Mouse (Mus musculus) gastrocnemius, adult 18-20 months (tissue): Measurements from ENCODE around the gene Prickle2. TPM values are rescaled to one million over a fixed set of nuclear protein-coding genes. Genes with fewer than 3 reads are reported as not detected.

ENCODE experiments used
- DNase-seq: peaks from one replicate; pipeline ENCODE4 v3.0.0; 2021; ENCODE audit warnings: low spot score
- total RNA-seq, 2 experiments: library from RNA; stranded (reverse); gene quantifications; 2 replicates each; pipeline ENCODE4 v1.2.3; 2021

The Prickle2 gene
- total RNA-seq, 2 experiments from 2014 or later = 1.1 to 1.6 TPM

DNA sequence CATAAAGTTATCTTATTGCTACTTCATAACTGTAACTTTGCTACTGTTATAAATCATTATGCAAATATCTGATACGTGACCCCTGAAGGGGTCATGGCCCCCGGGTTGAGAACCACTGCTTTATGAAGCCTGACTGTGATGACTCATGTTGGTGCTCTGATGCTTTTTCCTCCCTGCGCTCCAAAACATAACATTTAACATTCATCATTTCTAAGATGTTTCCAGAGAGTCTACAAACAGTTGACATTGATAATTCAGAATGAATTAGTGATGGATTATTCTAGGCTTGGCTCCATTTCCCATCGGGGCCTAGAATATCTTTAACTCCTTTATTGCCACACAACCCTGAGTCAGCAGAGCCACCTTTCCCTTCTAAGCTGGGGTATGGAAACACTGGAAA lies 247.9 kb downstream of the Prickle2 start:
- DNase-seq = no peak

DNA sequence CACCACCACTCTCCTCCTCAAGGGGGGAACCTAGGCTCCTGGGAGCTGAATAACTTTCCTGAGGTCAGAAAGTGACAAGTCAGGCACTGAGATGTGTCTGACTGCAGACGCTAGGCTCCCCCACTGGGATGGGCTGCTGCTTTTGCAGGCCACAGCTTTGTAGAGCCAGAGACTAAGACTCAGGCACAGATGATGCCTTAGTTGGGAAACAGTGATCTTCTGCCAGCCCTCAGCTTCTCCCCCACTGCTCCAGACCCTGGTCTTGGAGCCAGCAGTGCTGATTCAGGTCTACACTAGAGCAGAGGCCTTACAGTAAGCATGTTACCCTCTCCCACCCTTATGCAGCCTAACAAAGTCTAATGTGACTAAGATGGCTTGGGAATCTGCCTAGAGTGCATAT lies 254.5 kb downstream of the Prickle2 start:
- DNase-seq = no peak

DNA sequence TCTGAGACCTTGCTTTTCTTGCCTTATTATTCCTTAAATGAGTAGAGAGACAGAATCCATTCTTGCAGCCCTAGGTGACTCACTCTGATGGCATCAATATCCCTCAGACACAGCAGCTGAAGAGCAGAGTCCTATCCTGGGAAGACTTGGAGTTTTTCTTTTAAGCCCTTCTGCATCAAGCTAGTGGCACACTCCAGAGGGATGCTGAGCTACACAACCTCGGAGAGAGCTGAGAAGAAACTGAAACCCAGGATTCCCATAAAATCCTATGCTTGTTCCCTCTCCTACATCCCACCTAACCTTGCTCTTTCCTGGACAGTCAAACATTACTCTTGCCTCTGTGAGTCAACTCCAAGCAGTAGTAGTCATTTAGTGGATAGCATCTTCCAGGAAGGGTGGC lies 256.0 kb downstream of the Prickle2 start:
- no peak for DNase-seq

DNA sequence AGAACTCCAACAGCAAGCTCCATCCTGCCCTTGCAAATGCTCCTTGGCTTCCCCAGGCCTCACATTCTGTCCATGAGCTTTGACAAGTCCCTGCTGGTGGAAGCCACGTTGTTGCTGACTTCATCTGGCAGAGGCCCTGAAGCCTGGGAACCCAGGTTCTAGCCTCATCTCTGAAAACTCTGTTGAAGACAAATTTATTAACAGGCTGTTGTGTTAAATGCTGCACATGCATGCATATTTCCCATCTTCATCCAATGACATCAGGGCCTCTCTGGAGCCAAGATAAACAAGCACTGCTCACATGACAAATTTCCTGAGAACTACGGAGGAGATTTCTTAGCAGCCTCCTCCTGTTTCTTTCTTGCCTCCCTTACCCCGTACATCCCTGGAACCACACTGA lies 259.3 kb downstream of the Prickle2 start:
- DNase-seq = peak; percentile 31

DNA sequence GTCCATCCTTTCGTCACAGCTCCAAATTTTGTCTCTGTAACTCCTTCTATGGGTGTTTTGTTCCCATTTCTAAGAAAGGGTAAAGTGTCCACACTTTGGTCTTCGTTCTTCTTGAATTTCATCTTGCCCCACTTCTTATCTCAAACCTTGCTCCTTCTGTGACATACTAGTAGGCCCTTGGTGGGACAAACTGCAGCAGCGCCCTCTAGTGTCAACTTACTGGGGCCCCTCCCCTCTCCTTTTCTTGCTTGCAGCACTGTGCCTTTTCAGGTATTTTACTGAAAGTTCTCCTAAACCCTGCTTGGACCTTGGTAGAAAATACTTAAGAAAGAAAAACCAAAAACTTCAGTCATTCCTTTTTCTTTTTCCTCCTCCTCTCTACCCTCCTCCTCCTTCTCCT lies 264.8 kb downstream of the Prickle2 start:
- peak; percentile 43 for DNase-seq

DNA sequence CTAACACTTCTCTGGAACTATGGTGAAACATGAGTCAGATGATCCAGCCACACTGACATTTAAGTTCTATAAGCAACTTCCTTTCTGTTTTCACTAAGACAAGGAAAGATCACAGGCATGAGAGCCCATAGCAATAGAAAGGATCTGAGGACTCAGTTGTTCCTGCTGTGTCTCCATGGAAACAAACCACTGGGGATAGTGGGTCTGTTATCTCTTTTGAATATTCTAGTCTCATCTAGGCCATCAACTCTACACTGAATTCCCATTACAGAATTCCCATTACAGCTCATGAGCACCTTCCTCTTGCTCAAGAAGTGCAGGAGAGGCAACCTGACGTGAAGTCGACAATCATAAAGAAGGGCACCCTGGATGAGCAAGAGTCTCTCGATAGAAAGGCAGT lies 265.7 kb downstream of the Prickle2 start:
- DNase-seq = no peak

DNA sequence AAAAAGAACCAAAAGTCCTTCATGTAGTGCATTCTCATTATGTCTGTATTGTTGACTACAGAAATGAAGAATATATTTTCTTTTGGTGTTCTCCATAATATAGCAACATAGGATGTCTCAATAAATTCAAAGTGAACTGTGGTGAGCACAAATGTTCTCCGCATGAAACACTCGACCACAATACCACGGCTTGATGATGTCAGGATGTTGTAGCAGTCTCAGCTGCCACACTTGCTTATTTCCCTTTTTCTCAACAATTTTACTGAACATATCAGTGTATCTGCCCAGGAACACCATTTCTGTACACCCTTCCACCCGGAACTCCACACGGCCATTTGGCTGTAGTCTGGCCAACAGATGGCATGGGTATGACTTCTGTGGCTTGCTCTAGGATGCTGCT lies 273.8 kb downstream of the Prickle2 start:
- no peak for DNase-seq

DNA sequence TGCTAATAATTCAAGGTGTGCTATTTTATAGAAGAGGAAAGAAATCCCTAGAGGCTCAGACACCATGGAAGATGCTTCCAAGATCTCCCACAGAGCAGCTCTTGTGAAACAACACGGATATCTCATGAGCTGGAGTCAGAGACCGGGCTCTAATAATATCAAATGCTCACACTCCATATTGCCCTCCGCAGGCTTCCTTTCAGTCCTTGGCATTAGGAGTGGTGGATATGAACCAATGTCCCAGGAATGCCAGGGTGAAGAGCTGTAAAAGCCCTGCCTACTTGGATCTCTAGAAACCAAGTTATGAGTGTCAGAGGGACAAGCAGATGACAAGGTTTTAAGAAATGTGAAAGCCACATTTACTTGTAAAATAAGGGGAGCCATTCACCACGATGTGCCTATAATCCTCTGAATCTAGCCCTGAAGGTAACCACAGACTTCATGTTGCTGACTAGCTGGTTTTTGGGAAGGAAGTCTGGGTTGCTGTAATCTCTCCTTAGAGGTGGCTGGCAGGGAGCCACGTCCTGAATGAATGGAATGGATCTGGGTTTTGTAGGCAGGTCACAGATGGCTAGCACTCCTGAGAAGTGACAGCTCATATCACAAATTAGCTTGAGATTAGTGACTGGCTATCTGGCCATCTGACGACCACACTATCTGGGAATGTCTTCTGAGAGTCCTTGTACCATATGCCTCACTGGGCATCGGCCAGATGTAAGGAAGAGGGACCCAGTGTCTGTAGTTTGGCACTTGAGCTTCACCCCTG lies 278.4 kb downstream of the Prickle2 start:
- DNase-seq = no peak

DNA sequence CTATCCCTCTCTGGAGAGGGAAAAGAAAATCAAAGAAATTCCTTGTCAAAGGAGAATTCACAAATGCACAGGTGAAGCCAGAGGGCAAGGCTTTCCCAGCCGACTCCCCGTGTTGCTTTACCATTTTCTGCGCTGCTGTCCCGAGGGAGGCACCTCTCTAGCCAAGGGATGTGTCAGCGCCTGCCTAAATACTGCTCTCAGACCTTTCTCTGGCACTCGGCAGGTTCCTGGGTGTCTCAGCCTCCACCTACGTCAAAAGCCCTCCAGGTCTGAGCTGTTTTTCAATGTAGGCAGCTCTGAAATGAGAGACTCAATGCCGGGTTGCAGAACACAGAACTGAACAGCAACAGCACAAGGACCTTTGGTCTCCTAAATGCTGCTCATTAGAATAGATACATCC lies 280.1 kb downstream of the Prickle2 start:
- DNase-seq = no peak

DNA sequence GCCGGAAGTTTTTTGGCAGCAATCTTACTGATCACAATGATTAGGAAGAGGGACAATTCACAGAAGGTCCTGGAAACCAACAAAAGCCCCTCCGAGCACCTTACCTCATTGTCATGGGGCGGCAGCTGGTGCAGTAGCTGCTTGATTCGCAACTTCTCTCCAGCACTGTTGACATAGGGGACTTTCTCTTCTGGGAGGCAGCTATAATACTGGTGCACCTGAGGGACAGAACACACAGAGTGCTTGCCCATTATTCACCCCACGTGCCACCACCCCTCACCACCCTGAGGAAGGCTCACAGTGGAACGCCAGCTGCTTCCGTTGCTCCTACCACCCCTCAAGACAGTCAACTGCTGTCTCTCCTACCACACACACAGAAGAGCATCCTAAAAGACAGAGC lies 280.5 kb downstream of the Prickle2 start:
- no peak for DNase-seq

DNA sequence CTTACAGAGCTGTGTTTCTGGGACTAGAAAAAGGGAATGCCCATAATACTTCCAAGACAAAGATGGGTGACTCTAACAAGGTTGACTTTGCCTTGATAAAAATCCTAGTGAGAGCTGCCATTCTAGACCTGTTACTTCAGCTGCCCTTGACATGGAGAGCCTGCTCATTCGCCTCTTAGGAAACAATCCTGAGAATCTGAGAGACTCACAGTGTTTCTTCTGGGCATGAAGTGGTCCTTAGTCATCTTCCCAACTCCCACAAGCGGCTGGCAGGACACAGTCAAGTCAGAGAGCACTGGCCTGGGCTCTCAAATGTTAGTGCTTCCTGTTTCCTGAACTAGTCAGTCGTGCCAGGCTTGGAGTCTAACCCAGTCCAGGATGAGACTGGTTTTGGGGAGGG lies 281.0 kb downstream of the Prickle2 start:
- DNase-seq = no peak

DNA sequence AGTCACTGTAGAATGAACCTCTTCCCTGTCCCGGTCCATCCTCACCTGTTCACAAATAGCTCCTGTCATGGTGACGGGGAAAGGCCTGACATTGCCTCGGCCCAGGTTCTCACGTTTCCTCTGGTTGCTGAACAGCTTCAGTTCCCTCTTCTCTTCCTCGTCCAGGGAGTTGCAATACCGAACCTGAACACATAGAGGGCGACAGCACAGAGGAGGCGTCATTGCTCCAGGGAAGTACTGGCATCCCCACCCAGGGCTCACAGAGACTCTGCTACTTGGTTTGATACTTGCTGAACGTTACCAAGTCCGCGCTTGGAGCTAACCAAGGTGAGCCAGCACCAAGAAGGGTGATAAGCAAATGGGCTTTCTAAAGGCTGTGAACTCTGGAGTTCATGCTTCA lies 283.7 kb downstream of the Prickle2 start:
- DNase-seq = peak; percentile 16

DNA sequence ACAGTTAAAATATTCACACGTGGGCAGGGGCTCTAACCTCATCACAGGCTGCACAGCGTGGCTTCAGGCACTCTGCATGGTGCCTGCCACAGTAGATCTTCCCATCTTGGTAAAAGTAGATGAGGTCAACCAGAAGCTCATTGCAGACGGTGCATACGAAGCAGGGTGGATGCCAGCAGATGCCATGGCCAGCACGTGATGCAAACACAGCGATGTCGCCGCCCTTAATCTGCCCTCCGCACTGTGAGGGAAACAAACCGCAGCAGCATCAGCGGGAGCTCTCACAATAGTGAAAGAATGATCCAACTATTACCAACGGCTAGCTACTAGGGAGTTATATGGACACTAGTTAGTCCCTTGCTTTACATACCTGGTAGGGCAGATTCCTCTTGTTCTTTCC lies 285.8 kb downstream of the Prickle2 start:
- DNase-seq = no peak

DNA sequence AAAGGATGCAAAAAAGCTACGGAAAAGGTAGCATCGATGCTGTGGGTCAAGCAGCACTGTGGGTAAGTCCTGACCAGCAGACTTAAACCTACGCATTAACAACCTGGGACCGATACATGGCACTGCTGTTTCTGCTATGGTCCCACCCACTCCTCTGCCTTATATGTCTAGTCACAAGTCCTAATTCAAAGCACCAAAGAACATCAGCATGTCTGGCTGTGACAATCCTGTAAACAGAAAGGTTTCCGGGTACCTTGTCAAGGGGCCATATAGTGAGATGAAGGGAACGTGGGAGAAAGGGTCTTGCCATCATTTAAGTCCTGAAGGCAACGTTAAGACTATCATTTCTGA lies 290.6 kb downstream of the Prickle2 start:
- DNase-seq = no peak

DNA sequence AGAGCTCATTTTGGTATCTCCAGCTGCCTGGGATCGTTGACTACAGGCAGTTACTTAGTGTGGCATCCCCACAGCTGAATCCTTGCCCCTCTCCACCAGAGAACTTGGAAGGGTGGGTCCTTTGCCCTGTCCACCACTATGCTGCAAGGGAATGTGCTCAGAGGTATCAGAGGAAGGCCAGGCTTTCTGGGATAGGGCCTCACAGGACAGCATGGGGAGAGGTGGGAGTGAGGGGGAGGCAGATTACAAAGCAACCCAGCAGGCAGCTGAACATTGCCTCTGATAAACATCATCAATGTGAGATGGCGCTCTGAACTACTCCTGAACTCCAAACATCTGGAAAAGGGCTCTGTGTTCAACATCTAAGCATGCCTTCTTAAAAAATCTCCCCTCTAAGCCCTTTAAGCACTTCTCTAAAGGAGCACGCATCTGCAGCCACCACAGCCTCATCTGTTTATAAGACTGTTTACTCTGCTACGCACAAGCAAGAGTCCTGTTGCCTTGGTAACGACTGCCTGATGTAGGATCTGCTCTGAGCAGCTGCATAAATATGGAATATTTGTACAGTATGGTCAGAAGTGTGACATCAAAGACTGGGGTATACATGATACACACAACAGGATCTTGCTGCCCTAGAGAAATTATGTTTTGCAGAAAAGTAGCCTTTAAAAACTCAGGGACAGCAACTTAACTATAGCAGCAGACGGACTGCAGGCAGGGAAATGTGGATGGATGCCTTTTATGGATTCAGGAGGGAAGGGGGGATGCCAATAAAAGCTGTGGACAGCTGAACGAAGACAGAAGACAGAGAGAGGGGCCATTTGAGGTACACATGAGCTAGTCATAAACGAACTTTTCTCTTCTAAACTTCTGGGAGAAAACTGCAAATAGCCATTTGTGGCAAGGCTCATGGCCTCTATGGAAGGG lies 291.2 kb downstream of the Prickle2 start:
- DNase-seq = no peak

DNA sequence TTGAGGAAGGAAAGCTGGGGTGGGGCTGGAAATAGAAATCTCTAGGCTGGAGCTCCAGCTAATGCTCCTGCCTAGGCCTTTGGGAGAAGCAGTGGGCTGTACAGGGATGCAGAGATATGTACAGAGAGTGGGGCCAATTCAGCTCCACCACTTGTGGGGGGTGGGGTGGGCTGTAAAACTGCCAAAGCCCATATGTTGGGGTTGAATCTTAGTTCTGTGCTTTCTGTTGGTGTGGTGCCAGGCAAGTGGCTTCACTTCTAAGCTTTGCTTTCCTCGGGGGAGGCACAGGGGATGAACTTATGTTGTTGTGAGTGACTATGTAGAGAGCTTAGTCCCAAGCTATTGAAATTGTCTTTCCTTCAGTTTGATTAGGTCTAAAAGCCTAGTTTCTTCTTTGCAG lies 292.0 kb downstream of the Prickle2 start:
- no peak for DNase-seq

DNA sequence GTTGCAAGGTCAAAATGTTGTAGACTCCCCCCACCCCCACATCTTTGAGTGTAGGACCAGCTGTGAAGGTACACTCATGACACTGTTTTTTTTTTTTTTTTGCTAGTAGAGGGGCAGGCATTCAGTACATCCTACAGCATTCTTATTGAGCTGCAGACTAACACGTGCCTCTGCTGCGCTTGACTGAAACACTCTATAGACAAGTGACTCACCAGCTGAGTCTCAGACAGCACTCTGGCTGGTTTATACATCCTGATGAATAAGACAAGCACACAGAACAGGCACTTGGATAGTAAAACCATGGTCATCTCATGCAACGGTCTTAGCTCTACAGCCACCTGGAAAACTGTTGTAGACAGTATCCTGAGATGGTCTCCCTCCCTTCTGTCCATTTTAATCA lies 296.2 kb downstream of the Prickle2 start:
- DNase-seq = no peak

DNA sequence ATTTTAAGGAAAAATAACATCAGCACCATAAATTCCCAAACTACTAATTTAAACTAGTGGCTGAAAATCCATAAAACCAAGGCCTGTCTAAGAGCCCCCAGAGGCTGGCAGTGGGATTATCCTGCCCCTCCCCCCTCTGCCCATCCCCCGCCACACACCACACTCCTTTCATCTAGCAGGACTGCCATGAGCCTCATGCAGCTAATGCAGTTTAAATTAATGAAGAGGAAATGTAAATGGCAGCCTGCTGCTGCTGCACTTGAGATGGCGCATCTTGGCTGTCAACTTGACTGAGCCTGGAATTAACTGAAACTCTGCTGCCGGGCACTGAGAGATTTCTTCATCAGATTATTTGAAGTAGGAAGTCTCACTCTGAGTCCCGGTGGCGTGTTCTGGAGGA lies 298.7 kb downstream of the Prickle2 start:
- DNase-seq = no peak

DNA sequence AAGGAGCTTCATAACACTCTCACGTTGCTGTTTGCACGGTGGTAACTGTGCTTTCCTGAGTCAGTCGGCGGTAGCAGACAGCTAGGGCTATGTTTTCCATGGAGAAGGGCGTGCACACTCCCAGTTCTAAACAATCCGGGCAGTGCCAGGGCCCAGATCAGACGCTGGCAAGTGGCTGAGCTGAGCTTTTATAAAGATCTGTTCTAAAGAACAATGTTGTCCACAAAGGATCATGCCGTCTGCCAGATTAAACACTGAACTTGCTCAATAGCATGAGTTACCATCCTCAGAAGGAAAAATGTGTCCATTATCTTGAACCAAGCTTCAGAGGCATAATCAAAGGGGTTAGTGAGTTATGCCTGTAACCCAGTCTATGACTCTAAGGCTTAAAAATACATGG lies 300.4 kb downstream of the Prickle2 start:
- DNase-seq = no peak

DNA sequence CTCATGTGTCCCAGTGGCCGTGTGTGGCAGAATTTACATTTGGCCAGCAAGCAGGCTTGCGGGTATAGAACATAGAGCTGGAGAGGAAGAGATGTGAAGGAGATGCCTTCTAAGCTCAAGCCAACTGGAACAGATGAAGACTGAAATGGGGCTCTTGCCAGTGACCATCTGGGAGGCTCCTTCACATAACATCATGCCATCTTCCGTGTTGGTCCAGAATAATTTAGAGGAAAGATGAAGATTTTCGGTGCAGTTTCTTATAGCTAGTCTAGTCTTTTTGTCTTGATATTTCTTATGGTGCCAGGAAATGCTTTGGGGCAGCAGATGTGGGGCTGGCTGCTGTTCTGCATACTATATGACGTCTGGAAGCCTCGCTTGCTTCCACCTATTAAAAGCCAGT lies 308.1 kb downstream of the Prickle2 start:
- DNase-seq = no peak

DNA sequence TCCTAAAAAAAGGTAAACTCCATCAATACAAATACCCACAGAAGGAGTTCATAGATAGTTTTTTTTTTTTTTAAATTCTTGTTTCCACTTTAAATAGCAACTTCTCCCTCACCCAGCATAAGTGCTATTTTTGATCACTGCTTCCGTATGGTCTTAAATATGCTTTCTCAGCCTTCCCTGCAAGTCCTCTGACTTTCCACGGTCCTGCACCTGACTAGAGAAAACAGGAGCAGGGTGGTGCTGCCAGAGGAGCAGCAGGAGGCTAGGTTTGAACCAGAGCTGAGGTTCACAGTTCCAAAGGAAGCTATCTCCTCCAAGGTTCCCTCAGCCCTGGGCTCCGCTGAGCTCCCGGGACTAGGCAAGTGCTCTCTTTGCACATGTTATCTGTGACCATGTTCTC lies 310.4 kb downstream of the Prickle2 start:
- DNase-seq = no peak

DNA sequence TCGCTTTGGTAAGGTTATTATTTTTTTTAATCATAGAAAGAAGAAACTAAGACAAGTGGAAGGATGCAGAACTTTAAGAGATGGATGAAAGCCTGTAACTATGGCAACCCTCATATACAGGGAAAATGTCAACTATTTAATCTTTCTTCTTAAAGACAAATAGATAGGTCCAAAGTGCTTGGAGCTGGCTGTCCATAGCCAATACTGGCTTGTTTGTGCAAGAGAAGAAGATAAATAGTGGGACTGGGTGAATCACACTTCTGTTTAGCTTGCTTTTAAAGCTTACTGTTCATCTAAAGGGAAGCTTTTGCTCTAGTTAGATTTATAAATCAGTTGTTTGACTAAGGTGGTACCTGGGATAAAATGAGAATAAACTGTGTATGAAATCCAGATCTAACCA lies 310.8 kb downstream of the Prickle2 start:
- DNase-seq = no peak

DNA sequence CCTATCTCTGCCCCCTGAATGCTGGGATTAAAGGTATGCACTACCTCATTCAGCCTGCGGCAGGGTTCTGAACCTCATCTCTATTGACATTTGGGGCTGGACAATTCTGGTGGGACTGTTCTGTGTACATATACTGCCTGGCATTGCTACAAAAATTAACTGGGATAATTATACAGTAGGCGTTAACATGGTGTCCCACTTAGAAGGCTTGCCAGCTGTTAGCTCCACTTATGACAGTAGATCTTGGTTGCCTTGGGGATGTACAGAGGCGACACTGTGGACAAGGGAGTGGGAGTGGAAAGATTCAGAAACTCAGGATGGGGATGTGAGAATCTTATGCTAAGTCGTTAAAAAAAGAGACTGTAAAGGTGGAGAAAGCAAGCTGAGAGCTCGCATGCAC lies 311.3 kb downstream of the Prickle2 start:
- DNase-seq = no peak
